25 mouse cellular contexts compared by ENCODE assay signal in the genomic region with DNA sequence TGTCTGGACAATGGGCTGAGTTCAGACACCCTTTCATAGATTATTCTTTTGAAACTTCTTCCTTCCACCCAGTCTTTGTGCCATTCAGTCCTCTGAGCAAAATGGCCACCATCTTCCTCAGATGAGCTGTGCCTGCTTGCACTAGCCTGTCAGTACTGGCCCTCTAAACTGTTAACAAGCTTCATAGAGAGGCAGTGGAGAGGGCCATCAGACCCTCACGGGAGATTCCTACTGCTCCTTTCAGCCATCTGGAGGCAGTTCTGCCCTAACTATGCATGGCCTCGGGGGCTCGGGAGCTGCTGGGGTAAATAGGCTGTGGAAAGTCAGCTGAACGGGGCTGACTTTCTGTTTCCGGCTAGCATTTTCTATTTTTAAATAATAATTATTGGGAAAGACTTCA. TPM values are rescaled to one million over a fixed set of nuclear protein-coding genes. Genes with fewer than 3 reads are reported as not detected.
DNase-seq lines count a peak whose midpoint lies in the region; ATAC-seq and TF ChIP-seq lines count a peak whose summit lies in the region.
"Had no signal": no experiment of that assay in that cellular context is flagged by ENCODE, and none has a peak within 500 bp of the region (broad histone marks: within the 10 kb centered on the region; RNA-seq: fewer than 3 reads in every experiment).

No protein-coding gene starts in this region.

- H3K4me3 ChIP-seq in midbrain, embryonic 12.5 days = no peak overlapping the region
- no peak overlapping the region for H3K4me3 ChIP-seq in midbrain, embryonic 16.5 days (ENCODE audit: low read depth, low read length)
- no peak overlapping the region for H3K4me3 ChIP-seq in embryonic facial prominence, embryonic 10.5 days
- no peak overlapping the region for H3K4me3 ChIP-seq in hindbrain, postnatal 0 days (ENCODE audit: low read length)
- H3K4me3 ChIP-seq: forebrain, embryonic 13.5 days had no signal

- H3K9me3 ChIP-seq in midbrain, embryonic 12.5 days = no peaks in the 10 kb centered on the region; the same call in 1 of the 2 replicates
- no peaks in the 10 kb centered on the region for H3K9me3 ChIP-seq in midbrain, embryonic 16.5 days (replicated peaks; ENCODE audit: control insufficient read depth, low read length, poor library complexity, severe bottlenecking)
- 0 out of 2 replicates have a peak, but pooled peaks cover 4% of the 10 kb centered on the region for H3K9me3 ChIP-seq in embryonic facial prominence, embryonic 10.5 days
- no peaks in the 10 kb centered on the region for H3K9me3 ChIP-seq in hindbrain, postnatal 0 days (ENCODE audit: low read length)
- H3K9me3 ChIP-seq: forebrain, embryonic 13.5 days; G1E had no signal

- peak overlapping the region; percentile 58 for H3K27ac ChIP-seq in midbrain, embryonic 12.5 days (replicated peaks)
- H3K27ac ChIP-seq in midbrain, embryonic 16.5 days (ENCODE audit: low read length) = no peak overlapping the region
- H3K27ac ChIP-seq in embryonic facial prominence, embryonic 10.5 days (replicated peaks) = peak overlapping the region; percentile 70
- 0 out of 2 replicates have a peak overlapping the region, but pooled peaks have one; percentile 11 for H3K27ac ChIP-seq in hindbrain, postnatal 0 days
- H3K27ac ChIP-seq: forebrain, embryonic 13.5 days; stomach, postnatal 0 days had no signal

- intact Hi-C loops in heart, postnatal 25 days (cut with DNase I) = no loop called here

- WGBS in midbrain, embryonic 12.5 days = 66% methylated on average over 5 of the region's 5 CpGs
- 50% methylated on average over 5 of the region's 5 CpGs for WGBS in midbrain, embryonic 16.5 days
- WGBS in embryonic facial prominence, embryonic 10.5 days = 43% methylated on average over 5 of the region's 5 CpGs
- 53% methylated on average over 5 of the region's 5 CpGs for WGBS in hindbrain, postnatal 0 days

- ATAC-seq in midbrain, embryonic 12.5 days (ENCODE audit: low FRiP score, low read depth) = peak; percentile 23; the same call in 1 of the 2 replicates
- no peak for ATAC-seq in midbrain, embryonic 16.5 days
- ATAC-seq in hindbrain, postnatal 0 days = no peak
- ATAC-seq: forebrain, embryonic 13.5 days; inflammation-experienced regulatory T-cells, adult 6 months had no signal

- H3K4me1 ChIP-seq in midbrain, embryonic 12.5 days = peaks cover 3% of the 10 kb centered on the region; the same call in 1 of the 2 replicates
- H3K4me1 ChIP-seq in midbrain, embryonic 16.5 days (ENCODE audit: control insufficient read depth, insufficient read depth, low read length) = no peaks in the 10 kb centered on the region
- H3K4me1 ChIP-seq in embryonic facial prominence, embryonic 10.5 days = peaks cover 8% of the 10 kb centered on the region
- no peaks in the 10 kb centered on the region for H3K4me1 ChIP-seq in hindbrain, postnatal 0 days (ENCODE audit: insufficient read depth, low read length)
- H3K4me1 ChIP-seq: forebrain, embryonic 13.5 days had no signal

- H3K36me3 ChIP-seq in midbrain, embryonic 12.5 days = peaks cover 36% of the 10 kb centered on the region
- peaks cover 8% of the 10 kb centered on the region for H3K36me3 ChIP-seq in midbrain, embryonic 16.5 days (ENCODE audit: control insufficient read depth, insufficient read depth, low read length)
- peaks cover 50% of the 10 kb centered on the region for H3K36me3 ChIP-seq in embryonic facial prominence, embryonic 10.5 days (replicated peaks)
- peaks cover 18% of the 10 kb centered on the region for H3K36me3 ChIP-seq in hindbrain, postnatal 0 days (ENCODE audit: insufficient read depth, low read length)

- H3K9ac ChIP-seq in midbrain, embryonic 12.5 days (replicated peaks) = no peak overlapping the region
- H3K9ac ChIP-seq in midbrain, embryonic 16.5 days (ENCODE audit: low read depth, low read length) = no peak overlapping the region
- no peak overlapping the region for H3K9ac ChIP-seq in hindbrain, postnatal 0 days (replicated peaks; ENCODE audit: low read length)
- H3K9ac ChIP-seq: forebrain, embryonic 13.5 days had no signal

- DNase-seq in heart, adult 11 months = peak; percentile 74
- no peak for DNase-seq in heart, postnatal 25 days (ENCODE audit: low spot score)
- peak; percentile 43 for DNase-seq in embryonic facial prominence, embryonic 10.5 days (ENCODE audit: low spot score)
- DNase-seq in hindbrain, postnatal 0 days (ENCODE audit: low spot score) = no peak
- no peak for DNase-seq in cerebellum, adult 11 months
- DNase-seq: adrenal gland, adult 8-10 months; cerebellum, adult 9-11 months; gastrocnemius, postnatal 14 days; heart, adult 18-20 months; heart, postnatal 4 days; kidney, adult 11 months; kidney, postnatal 14 days; layer of hippocampus, adult 9-11 months; lung, postnatal 36 days; right cerebral cortex, postnatal 4 days; thymus, adult 18-20 months; thymus, postnatal 25 days had no signal

- H3K27me3 ChIP-seq in midbrain, embryonic 12.5 days = no peaks in the 10 kb centered on the region
- H3K27me3 ChIP-seq in midbrain, embryonic 16.5 days (ENCODE audit: control insufficient read depth, insufficient read depth, low read depth, low read length) = no peaks in the 10 kb centered on the region
- H3K27me3 ChIP-seq in embryonic facial prominence, embryonic 10.5 days (replicated peaks; ENCODE audit: low read depth, poor library complexity, severe bottlenecking) = no peaks in the 10 kb centered on the region
- H3K27me3 ChIP-seq in hindbrain, postnatal 0 days (ENCODE audit: insufficient read depth, low read length) = no peaks in the 10 kb centered on the region
- H3K27me3 ChIP-seq: forebrain, embryonic 13.5 days had no signal

- no peak for TF ChIP-seq CTCF in hindbrain, postnatal 0 days (IDR thresholded peaks at IDR 0.05; ENCODE audit: low read depth)

- H3K4me2 ChIP-seq in midbrain, embryonic 12.5 days (replicated peaks) = no peak overlapping the region
- H3K4me2 ChIP-seq in midbrain, embryonic 16.5 days (ENCODE audit: low read length) = no peak overlapping the region
- H3K4me2 ChIP-seq in hindbrain, postnatal 0 days (ENCODE audit: low read depth, low read length) = no peak overlapping the region
- H3K4me2 ChIP-seq: forebrain, embryonic 13.5 days; heart, embryonic 11.5 days; liver, embryonic 11.5 days had no signal

RNA-seq across cellular contexts. Expression of gene Eif4g2, which starts 23.3 kb away (rescaled TPM):
- total RNA-seq in heart, postnatal 25 days (2021) = 1,000 to 10,000 TPM in 1 of 2 experiments, 100 to 1,000 TPM in 1; 975 to 1,085 TPM
- polyA plus RNA-seq in midbrain, embryonic 12.5 days (2016; fragmentation: Nextera tagmentation; extraction: Ambion mirVana) = 1,594 and 1,624 TPM in 2 replicates
- polyA plus RNA-seq in midbrain, embryonic 16.5 days (2015; fragmentation: Nextera tagmentation; extraction: Ambion mirVana) = 1,168 and 1,270 TPM in 2 replicates
- 1,371 TPM in 2 replicates for polyA plus RNA-seq in embryonic facial prominence, embryonic 10.5 days (2016; fragmentation: Nextera tagmentation; extraction: Ambion mirVana)
- 322 and 354 TPM in 2 replicates for total RNA-seq in hindbrain, postnatal 0 days (2014; rRNA removed)
- 706 and 761 TPM in 2 replicates for polyA plus RNA-seq in hindbrain, postnatal 0 days (2015; fragmentation: Nextera tagmentation; extraction: Ambion mirVana)

RNA-seq across cellular contexts. Expression of gene Ctr9, which starts 30.8 kb away (rescaled TPM):
- total RNA-seq in heart, postnatal 25 days (2021) = 10 to 100 TPM; 15.2 to 19.3 TPM
- 102 and 105 TPM in 2 replicates for polyA plus RNA-seq in midbrain, embryonic 12.5 days (2016; fragmentation: Nextera tagmentation; extraction: Ambion mirVana)
- polyA plus RNA-seq in midbrain, embryonic 16.5 days (2015; fragmentation: Nextera tagmentation; extraction: Ambion mirVana) = 81.8 and 89.3 TPM in 2 replicates
- polyA plus RNA-seq in embryonic facial prominence, embryonic 10.5 days (2016; fragmentation: Nextera tagmentation; extraction: Ambion mirVana) = 86.4 and 87.5 TPM in 2 replicates
- total RNA-seq in hindbrain, postnatal 0 days (2014; rRNA removed) = 33.6 and 42.3 TPM in 2 replicates
- polyA plus RNA-seq in hindbrain, postnatal 0 days (2015; fragmentation: Nextera tagmentation; extraction: Ambion mirVana) = 57.6 and 60.0 TPM in 2 replicates

Comparison
In these comparisons a context has a peak if more than half of its experiments do, and no peak if none do; other contexts are left out.
1. DNase-seq: peak in heart, adult 11 months (single experiment) and embryonic facial prominence, embryonic 10.5 days (single experiment); none in heart, postnatal 25 days (single experiment), hindbrain, postnatal 0 days (single experiment) and cerebellum, adult 11 months (single experiment).